Mouse (Mus musculus) kidney, adult 11 months (tissue): Measurements from ENCODE around the gene F13a1.

Source experiments
- DNase-seq: peaks from one replicate; pipeline ENCODE4 v3.0.0; 2022

The F13a1 gene

DNA sequence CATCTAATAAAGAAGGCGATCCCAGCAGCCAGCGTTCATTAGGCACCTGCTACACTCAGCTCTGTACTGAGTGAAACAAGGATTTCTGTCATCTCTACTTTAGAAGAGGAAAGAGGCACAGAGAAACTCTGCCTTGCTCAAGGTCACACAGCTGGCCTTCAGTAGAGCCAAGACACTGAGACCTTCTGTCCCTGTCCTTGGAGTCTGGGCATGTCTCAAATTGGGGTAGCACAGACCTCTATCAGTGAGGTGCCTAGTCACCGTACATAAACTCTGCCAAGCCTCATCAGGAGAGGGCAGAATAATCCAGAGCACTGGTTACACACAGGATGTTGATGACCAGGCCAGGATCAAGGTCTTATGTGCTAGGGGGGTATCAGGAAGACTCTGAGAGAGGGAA lies 108.2 kb downstream of the F13a1 start:
- DNase-seq: no peak

- no peak for DNase-seq
Observed at GRCm38 (mm10) chr13:36932066-36932465, 118.0 kb downstream of the F13a1 start.

- DNase-seq: no peak
Observed at GRCm38 (mm10) chr13:36919737-36920136, 130.3 kb downstream of the F13a1 start.

- no peak for DNase-seq
Observed at GRCm38 (mm10) chr13:36903885-36904284, 146.2 kb downstream of the F13a1 start.

GRCm38 (mm10) chr13:36903447-36903846 lies 146.6 kb downstream of the F13a1 start:
- no peak for DNase-seq

DNA sequence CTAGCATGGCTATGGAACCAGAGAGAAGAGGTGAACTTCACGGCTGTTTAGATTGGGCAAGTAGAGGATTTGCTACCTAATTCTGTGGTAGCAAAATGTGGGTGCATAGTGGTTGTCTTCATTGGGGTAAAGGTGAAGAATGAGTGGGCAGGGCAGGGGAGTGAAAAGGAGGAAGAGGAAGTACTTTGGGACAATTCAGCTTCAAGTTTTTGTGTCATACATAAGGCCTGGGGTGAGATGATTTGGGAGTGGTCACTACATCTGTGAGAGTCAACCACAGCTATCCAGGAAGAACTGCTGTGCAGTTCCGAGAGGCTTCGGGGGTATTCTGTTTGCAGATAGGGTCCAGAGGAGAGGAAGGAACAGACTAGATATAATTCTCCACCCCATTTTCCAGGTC lies 148.4 kb downstream of the F13a1 start:
- DNase-seq: no peak

DNA sequence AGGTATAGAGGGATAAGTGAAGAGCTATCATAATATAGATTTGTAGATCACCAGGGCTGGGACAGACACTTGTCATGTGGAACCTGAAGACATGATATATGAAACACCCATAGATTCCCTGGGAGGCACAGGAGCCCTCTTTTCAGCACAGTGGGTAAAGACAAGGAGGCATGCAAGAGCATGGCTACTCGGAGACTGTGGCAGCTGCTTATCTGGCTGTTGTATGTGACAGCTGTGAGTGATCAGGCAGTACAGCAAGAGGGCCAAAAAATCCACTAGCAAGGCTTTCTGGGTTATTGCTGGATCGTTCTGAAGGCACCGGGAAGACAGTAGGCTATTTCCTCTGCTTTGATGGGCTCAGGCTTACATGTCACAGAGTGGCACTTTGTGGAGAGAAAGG lies 149.0 kb downstream of the F13a1 start:
- DNase-seq: no peak

DNA sequence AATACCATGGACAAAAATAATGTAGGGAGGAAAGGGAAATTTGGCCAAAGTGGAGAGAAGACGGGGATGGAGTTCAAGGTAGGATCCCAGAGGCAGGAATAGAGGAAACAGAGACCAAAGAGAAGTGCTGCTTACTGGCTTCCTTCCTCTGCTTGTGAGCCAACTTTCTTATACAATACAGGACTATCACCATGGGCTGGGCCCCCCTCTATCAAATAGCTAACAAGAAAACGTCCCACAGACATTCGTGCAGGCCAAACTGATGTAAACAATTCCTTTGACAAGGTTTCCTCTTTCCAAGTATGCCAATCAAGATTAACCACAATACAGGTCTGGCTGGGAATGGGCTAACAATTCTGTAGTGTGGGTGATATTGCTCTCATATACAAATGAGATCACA lies 154.0 kb downstream of the F13a1 start:
- DNase-seq: no peak

DNA sequence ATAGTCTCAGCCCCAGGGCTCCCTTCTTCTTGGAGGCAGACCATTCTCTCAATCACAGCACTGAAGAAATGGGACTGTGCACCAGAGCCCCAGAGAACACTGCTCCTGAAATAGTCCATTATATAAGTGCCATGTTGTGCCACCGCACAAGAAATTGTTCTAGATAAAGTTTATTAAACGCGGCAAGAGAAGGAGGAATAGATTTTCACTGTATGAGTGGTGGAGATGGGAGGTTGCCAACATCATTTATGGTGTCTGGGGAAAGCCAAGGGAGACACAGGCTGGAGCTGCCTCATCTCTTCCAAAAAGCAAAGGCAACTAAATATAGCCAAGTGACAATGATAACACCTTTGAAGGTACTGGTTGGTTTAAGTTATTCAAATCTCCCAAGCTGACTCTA lies 156.3 kb downstream of the F13a1 start:
- no peak for DNase-seq

DNA sequence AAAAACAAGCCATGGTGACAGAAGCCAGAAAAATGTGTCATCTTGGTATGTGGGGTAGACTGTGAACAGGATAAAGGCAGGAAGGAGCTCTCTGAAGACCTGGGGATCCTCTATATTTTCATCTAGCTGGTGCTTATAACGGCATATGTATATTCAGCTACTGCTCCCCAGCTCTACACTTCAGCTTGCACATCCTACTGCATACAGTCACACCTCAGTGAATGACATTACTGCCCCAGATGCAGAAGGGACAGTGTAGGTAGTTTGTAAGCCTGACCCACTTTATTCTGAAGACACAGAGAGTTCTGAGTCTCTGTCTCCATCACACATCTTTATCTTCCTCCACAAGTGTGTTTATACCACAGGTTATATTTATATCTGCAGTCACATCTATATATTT lies 157.8 kb downstream of the F13a1 start:
- DNase-seq: no peak

- no peak for DNase-seq
Observed at GRCm38 (mm10) chr13:36885973-36886372, 164.1 kb downstream of the F13a1 start.

- no peak for DNase-seq
Observed at GRCm38 (mm10) chr13:36839111-36839510, 210.9 kb downstream of the F13a1 start.
